Mouse (Mus musculus) ES-E14 (cell line): Measurements from ENCODE around the gene Tiparp.

Experiments used
- CHD2 ChIP-seq: IDR thresholded peaks from 2 replicates; pipeline ENCODE4 v1.6.1; 2014; ENCODE audit warnings: mild to moderate bottlenecking, low read depth, low read length, inconsistent platforms
- HCFC1 ChIP-seq: IDR thresholded peaks from 2 replicates; pipeline ENCODE4 v1.6.1; 2012; ENCODE audit warnings: low read length, inconsistent platforms, borderline replicate concordance; ENCODE audit not compliant: insufficient read depth
- MAFK ChIP-seq: IDR thresholded peaks from 2 replicates; pipeline ENCODE4 v1.6.1; 2014; ENCODE audit warnings: mild to moderate bottlenecking, low read depth, low read length, inconsistent platforms; ENCODE audit not compliant: insufficient read depth

DNA sequence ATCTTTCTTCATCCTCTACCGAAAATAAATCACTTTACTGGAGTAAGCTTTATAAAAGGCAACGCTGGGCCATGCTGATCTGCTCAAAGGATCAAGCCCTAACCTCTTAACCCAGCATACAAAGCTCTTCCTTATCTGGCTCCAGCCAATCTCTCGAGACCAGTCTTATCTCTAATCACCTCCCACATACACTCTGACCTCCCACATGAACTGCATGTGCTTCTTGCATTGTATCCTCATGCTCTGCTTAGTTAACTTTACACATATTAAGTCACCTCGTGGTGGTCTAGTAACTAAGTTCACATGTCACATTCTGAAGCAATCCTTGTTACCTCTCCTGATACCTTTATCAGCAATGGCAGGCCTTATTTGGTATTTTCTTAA is 13.3 kb downstream of the Tiparp start:
- TF ChIP-seq HCFC1 (no peak), MAFK (no peak), CHD2 (no peak)
